Mouse (Mus musculus) heart, postnatal 4 days (tissue): ENCODE measurements around the gene B3gnt9. TPM values are rescaled to one million over a fixed set of nuclear protein-coding genes. Genes with fewer than 3 reads are reported as not detected.

Source experiments
- DNase-seq: peaks from one replicate; pipeline ENCODE4 v3.0.0; 2021
- total RNA-seq, 2 experiments: library from RNA; stranded (reverse); gene quantifications; 2 replicates each; pipeline ENCODE4 v1.2.3; 2021

Gene B3gnt9
- total RNA-seq, 2 experiments from 2014 or later, result 9.0 TPM

GRCm38 (mm10) chr8:105209153-105210110 is 45.5 kb downstream of the B3gnt9 start:
- no peak for DNase-seq

- DNase-seq, result no peak
Observed at GRCm38 (mm10) chr8:105207675-105208273, 47.2 kb downstream of the B3gnt9 start.

GRCm38 (mm10) chr8:105206766-105207275 is 48.1 kb downstream of the B3gnt9 start:
- no peak for DNase-seq

GRCm38 (mm10) chr8:105205748-105206147 is 49.2 kb downstream of the B3gnt9 start:
- no peak for DNase-seq

Other genes starting within 250 kb of the B3gnt9 start
- gene Ces3a, start 206.6 kb downstream of the B3gnt9 start, total RNA-seq, result not detected
- not detected for gene Ces3b, start 171.4 kb downstream of the B3gnt9 start, total RNA-seq
- gene Ces4a, start 123.4 kb downstream of the B3gnt9 start, total RNA-seq, result not detected
- gene Cbfb, start 84.5 kb downstream of the B3gnt9 start, total RNA-seq, result 10 to 100 TPM; 44.7 to 46.9 TPM
- gene D230025D16Rik, start 30.0 kb downstream of the B3gnt9 start, total RNA-seq, result 10 to 100 TPM; 14.3 to 16.7 TPM
- 10 to 100 TPM in 1 of 2 experiments, 1 to 10 TPM in 1; 9.4 to 10.1 TPM for gene Tradd, start 9.5 kb upstream of the B3gnt9 start, total RNA-seq
- 1 to 10 TPM; 3.7 TPM for gene Fbxl8, start 9.5 kb upstream of the B3gnt9 start, total RNA-seq
- gene Hsf4, start 14.6 kb upstream of the B3gnt9 start, total RNA-seq, result 1 to 10 TPM in 1 of 2 experiments, under 1 TPM in 1; 0.81 to 1.5 TPM
- 10 to 100 TPM in 1 of 2 experiments, 1 to 10 TPM in 1; 9.9 to 11.0 TPM for gene Nol3, start 21.0 kb upstream of the B3gnt9 start, total RNA-seq
- gene 4931428F04Rik, start 34.7 kb upstream of the B3gnt9 start, total RNA-seq, result 1 to 10 TPM; 6.0 to 7.5 TPM
- gene Exoc3l, start 40.9 kb upstream of the B3gnt9 start, total RNA-seq, result 10 to 100 TPM; 11.2 to 15.6 TPM
- 10 to 100 TPM; 29.5 to 32.4 TPM for gene E2f4, start 42.5 kb upstream of the B3gnt9 start, total RNA-seq
- 1 to 10 TPM; 1.5 to 2.1 TPM for gene Elmo3, start 50.4 kb upstream of the B3gnt9 start, total RNA-seq
- 1 to 10 TPM; 2.5 to 2.7 TPM for gene Lrrc29, start 71.1 kb upstream of the B3gnt9 start, total RNA-seq
- gene Tmem208, start 71.2 kb upstream of the B3gnt9 start, total RNA-seq, result 10 to 100 TPM; 29.8 to 32.3 TPM
- 10 to 100 TPM in 1 of 2 experiments, 1 to 10 TPM in 1; 9.0 to 10.4 TPM for gene Fhod1, start 92.8 kb upstream of the B3gnt9 start, total RNA-seq
- gene Slc9a5, start 93.7 kb upstream of the B3gnt9 start, total RNA-seq, result 1 to 10 TPM; 3.3 to 3.5 TPM
- under 1 TPM in 1 of 2 experiments, not detected in 1; 0.17 TPM for gene Plekhg4, start 118.1 kb upstream of the B3gnt9 start, total RNA-seq
- gene Kctd19, start 158.3 kb upstream of the B3gnt9 start, total RNA-seq, result not detected
- under 1 TPM; 0.50 to 0.93 TPM for gene Lrrc36, start 158.4 kb upstream of the B3gnt9 start, total RNA-seq
- 10 to 100 TPM; 44.4 to 46.1 TPM for gene Tppp3, start 216.4 kb upstream of the B3gnt9 start, total RNA-seq
- 10 to 100 TPM; 14.6 to 15.9 TPM for gene Zdhhc1, start 241.7 kb upstream of the B3gnt9 start, total RNA-seq